Mouse (Mus musculus) lung, adult 2 months (tissue): Measurements from ENCODE around the gene Zfp317.

Experiments used
- CTCF ChIP-seq: fragments of 200-500 bp; IDR thresholded peaks from 2 replicates; pipeline ENCODE4 v1.5.1; 2011; ENCODE audit warnings: mild to moderate bottlenecking, low read length, control low read depth; ENCODE audit not compliant: insufficient read depth
- POLR2A ChIP-seq: fragments of 200-500 bp; IDR thresholded peaks from 2 replicates; pipeline ENCODE4 v1.6.1; 2011; ENCODE audit warnings: low read depth, mild to moderate bottlenecking, control low read depth, low read length, borderline replicate concordance; ENCODE audit errors: extremely low read depth

DNA sequence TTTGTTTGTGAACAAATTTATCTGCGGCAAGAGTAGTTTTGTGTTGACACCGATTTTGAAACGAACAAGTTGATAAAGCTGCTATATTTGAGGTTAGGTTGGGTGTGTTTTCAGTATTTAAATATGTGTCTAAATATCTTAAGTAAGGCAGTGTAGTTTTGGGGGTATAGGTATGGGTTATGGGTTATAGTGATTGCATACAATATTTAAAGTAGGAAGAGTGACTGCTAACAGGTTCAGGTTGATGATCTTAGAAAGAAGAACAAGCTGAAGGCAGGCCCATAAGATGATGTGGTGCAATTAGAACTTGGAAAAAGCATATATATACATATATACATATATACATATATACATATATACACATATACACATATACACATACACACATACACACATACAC is 605 bp upstream of the Zfp317 start:
- TF ChIP-seq CTCF (no peak), POLR2A (no peak)
